Mouse (Mus musculus) activated CD4-positive, CD25-positive, alpha-beta regulatory T cell, adult 4 months (primary cell): ENCODE results near the gene Iqgap2. TPM values are rescaled to one million over a fixed set of nuclear protein-coding genes. Genes with fewer than 3 reads are reported as not detected.
A peak's percentile ranks its signal among the peaks of the same experiment; 100 is the strongest.

Experiments
- ATAC-seq: one replicate; pipeline ENCODE4 v1.8.0; 2017
- polyA plus RNA-seq, 2 experiments: library from polyadenylated mRNA; unstranded; fragments of 100-300 nt; shearing (Covaris generic); gene quantifications; one replicate each; pipeline ENCODE4 v1.2.1; 2017

Iqgap2 gene
- polyA plus RNA-seq, 2 experiments from 2014 or later, result 16.6 to 17.1 TPM

DNA sequence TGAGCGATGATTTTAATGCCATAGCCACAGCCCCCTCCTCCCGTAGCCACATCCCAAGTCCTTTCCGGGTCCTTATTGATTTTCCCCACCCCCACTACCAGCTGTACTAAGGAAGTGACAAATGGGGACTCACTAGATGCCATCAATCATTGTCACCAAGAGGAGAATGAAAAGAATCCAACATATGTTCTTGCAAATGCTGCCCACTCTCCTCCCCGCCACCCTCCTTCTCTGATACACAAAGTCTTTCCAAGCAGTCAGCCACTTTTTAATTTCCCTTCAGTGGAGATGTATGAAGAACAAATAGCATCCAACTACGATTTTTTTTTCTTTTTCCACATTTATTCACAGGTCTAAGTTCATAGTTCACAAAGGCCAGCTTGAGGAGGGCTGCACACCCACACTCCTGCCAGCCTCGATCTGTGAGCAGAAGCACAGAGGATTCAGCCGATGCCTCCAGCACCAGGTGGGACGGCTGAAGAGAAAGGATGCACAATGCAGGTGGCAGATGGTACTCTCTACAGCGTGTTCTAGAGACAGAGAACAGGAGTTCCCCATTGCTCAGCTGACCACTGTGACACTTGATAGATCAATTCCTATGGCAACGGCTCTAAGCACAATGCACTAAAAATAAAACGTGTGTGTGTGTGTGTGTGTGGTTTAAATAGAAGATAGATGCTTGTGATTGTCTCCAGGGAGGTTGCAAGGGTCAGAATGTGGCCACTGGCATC lies 116.6 kb downstream of the Iqgap2 start:
- ATAC-seq, result no peak

DNA sequence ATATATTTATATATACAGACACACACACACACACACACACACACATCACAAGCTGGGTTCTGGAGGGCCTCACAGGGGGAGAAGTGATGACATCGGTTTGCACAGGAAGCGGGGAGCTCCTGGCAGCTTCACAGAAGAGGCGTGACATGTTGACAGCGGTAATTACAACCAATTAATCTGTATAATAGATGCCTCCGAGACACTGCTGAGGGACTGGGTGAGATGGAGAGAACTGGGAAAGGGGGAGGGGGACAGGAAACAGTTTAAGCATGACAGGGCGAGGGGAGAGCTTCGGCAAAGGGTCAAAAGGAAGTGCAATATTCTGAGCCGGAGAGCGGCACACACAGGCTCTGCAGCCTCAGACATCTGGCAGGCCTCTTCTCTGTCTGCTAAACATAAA lies 126.7 kb downstream of the Iqgap2 start:
- ATAC-seq, result peak; percentile 95

DNA sequence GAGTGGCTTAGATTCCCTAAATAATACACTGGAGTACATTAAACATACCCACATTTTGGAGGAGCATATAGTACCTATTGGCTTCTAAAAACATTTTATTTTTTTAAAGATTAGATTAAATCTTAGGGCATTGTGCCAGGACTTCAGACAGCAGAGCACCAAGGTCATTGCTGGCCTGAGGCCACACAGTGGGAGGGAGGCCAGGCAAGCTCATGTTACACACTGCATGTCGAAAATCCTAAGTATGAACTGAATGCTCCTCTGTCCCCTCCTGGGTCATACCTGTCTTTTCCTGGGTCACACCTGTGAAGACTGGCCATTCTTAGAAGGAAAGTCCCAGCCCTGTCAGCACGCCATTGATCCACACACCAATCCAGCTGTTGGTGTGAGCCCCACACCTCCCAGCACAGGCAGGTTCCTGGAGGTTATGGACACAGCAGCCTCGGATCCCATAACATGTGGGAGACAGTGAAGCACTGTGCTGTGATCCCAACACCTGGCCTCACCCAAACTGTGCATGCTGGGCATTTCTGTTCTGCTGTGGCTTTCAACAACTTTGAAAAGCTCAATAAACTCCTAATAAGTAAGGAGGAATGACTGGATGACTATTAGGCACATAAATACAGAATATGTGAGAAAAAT lies 127.7 kb downstream of the Iqgap2 start:
- ATAC-seq, result no peak

DNA sequence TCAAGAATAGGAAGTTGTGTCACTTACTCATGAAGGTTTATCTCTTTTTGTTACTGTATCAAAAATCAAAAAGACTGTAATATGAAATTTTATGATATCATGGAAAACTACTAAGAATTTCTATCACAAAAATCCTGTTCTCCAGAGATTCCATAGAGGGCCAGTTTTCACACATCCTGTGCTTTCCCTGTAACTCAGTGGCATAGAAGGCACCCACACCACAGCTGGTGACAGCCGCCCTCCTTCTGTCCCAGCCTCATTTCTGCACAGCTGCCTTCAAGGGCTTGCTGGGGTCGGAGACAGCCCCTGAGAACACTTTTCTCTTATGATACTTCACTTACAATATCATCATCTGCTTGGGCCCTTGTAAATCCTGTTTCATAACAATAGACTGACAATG lies 131.9 kb downstream of the Iqgap2 start:
- ATAC-seq, result no peak

DNA sequence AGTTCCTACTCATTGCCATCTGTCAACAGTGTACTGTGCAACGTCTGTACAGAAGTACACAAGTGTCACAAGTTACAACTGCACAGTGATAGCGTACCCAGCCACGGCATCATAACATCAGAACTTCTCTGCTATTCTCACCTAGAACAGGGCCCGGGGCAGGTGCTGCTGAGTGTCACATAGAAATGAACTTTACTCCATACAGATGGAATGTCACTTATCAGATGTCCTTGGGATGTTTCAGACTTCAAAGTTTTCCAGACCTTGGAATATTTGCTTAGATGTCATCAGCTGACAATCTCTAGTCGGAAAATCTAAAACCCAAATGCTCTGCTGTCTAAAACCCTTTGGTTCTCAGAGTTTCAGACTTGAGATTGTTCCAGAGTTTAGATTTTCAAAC lies 137.4 kb downstream of the Iqgap2 start:
- no peak for ATAC-seq

DNA sequence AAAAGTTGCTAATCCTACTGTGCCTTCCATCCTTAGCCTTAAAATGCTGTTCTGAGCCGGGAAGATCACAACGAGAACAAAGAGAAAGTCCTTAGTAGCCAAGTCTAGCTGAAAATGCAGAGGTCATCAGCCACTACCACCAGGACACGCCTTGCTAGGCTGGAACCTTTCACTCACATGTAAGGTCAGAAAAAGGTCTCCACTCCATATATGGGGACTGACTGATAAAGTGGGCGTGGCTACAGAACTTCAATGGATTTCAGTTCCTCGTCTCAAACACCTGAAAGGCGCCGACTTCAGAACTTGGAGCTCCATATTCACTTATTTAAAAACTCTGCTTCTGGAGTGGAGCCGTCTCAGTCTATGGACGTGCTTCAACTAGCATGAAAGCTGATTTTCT lies 139.3 kb downstream of the Iqgap2 start:
- ATAC-seq, result no peak

DNA sequence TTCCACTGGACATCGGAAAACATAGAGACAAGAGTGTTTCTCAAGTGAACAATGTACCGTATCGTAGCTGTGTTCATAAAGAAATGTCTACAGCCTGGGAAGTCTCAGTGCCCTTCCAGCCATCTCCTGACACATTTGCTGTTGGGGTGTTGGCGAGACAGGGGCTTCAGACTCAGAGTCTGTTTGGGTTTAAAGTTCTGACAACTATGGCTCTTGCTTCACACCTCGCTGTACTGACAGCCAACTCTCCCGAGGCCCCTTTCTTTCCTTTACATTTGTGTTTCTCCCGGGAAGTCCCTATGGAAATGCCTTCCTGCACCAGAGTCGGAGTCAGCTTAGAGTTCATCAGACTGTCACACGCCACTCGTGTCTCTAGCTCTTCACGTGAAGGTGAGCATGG lies 144.2 kb downstream of the Iqgap2 start:
- no peak for ATAC-seq

DNA sequence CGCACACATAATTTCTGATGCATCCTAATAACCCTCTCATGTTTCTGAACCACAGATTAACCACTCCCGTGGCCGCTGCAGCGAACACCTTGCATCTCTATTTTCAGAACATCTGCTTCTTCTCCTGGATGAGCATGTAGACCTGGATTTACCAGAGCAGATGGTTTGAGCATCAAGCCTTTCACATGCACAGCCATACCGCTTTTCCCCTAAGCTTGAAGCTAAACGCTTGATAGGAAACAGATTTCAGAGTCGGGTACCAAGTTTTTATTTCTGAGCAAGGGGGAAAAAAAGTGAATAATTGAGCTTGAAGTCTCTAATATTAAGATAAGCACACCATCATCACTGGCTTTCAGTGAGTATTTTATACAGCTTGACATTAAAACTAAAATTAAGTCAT lies 144.6 kb downstream of the Iqgap2 start:
- ATAC-seq, result no peak

DNA sequence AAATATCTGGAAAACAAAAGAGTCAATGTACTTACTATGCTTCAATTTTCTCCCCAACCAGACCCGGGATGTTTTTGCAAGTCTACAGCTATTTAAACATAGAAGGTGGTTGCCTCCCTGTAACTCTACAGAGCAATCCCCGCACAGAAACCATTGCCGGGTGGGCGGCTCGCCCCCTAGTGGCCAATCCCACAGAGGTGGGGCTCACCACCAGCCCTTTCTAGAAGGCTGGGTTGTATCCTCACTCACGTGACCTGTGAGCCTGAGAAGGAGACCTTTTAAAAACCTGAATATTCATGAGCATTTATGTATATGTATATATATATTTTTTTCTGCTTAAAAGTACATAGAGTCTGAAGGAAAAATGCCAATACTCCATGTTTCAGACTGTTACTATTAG lies 145.2 kb downstream of the Iqgap2 start:
- ATAC-seq, result no peak

DNA sequence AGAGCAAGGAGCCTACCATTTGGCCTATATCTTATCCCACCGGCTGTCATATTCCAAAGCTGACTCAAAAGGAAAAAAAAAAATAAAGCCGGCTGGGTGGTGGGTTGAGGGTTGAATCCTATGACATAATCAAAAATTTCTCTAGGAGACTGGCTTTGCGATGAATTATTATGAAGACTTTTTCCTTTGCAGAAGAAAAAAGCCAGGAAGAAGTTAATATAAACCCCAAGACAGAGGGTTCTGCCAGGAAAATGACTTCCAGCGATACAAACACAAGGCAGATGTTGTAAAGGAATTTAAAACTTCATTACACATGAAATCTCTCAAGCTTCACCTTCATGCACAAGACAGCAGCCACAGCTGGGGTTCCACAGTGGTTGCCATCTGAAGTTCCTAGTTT lies 146.3 kb downstream of the Iqgap2 start:
- ATAC-seq, result no peak

DNA sequence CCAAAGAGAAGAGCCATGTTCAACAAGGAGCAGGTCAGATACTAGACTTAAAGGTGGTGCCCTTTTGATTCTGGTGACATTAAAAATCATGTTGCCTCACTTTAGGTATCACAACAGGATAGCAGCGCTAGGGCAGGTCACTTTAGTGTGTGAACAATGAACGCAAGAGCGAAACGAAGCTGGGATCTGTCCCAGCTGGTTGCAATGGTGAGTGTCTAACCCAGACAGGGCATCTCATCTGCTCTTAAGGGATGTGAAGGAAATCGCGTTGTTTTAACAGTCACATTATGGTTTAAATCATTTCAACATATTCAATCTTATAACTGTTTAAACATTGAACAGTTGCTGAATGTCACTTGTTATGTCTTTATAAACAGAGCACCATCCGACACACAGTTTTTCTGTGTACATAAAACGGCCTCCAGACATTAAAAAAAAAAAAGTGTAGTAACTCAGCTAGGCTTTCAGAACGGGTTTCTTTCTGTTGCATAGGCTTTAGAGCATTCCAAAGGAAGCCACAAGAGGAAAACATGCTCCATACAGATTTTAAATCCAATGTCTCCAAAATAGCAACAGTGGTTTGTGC lies 148.7 kb downstream of the Iqgap2 start:
- ATAC-seq, result no peak

DNA sequence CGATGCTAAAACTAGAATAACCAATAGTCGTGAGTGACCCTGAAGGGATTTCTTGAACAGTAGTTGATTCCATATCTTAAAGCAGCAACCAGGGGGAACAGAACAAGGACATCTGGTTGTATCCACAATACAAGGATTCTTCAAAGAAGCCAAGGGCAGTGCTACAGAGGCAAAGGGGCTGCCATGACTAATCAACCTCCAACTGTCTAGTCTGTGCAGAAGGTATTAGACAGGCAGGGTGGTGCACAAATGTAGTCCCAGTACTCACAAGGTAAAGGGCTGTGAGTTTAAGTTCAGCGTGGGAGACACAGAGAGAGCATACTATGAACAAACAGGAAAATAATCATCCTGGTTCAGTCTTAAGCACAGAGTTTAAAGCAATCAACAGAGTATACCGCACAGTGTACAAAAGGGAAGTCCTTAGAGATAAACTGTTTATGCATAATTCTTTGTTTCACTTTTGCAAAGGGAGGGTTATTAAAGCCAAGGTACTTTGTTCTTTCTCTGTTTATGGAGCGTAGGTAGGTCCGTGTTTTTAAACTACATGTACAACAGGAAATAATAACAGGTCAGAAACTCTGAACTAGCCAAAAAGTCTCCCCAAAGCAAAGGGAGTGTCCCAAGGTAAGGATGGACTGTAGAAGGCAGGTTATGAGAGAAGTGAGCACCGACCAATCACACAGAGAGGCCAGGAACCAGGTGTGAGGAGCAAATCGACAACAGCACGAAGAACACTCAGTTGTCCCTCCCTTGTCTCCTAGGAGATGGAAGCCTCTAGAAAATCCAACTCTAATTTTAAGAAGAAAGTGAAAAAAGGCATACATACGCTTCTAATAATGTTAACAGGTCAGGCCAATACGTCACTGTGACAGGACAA lies 149.7 kb downstream of the Iqgap2 start:
- peak; percentile 85 for ATAC-seq

DNA sequence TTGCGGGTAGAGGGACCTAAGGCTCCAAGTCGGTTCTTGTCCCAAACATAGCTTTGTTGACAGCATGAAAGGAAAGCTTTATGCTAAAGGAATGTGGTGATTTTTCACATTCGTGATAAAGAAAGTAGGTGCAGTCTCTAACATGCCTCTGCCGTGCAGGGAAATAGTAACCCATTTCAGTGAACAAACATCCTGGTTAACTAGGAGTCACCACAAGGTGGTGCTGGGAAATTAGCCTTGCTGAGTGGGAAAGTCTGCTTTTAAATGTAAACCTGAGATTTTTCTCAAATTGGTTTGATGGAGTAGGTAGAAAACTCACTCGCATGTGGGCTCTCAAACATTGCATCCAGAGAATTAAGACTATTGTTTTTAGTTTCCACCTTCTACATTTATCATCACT lies 152.1 kb downstream of the Iqgap2 start:
- ATAC-seq, result no peak

DNA sequence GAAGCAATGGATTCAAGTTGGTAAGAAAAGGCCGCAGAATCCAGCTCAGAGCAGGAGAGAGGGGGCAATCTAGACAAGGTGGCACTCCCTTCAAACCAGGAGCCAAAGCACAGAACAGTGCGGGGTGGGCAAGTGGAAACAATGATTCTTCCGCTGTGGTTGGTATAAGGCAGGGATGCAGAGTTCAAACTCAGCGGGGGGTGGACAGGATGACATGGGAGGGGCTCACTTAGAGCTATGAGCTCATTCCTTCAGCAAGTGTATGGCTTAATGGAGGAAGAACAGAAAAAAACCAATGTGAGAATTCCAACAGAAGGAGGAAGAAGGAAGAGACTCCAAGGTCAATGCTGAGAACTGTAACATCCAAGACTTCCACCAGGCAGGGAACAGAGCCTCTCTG lies 161.2 kb downstream of the Iqgap2 start:
- no peak for ATAC-seq

DNA sequence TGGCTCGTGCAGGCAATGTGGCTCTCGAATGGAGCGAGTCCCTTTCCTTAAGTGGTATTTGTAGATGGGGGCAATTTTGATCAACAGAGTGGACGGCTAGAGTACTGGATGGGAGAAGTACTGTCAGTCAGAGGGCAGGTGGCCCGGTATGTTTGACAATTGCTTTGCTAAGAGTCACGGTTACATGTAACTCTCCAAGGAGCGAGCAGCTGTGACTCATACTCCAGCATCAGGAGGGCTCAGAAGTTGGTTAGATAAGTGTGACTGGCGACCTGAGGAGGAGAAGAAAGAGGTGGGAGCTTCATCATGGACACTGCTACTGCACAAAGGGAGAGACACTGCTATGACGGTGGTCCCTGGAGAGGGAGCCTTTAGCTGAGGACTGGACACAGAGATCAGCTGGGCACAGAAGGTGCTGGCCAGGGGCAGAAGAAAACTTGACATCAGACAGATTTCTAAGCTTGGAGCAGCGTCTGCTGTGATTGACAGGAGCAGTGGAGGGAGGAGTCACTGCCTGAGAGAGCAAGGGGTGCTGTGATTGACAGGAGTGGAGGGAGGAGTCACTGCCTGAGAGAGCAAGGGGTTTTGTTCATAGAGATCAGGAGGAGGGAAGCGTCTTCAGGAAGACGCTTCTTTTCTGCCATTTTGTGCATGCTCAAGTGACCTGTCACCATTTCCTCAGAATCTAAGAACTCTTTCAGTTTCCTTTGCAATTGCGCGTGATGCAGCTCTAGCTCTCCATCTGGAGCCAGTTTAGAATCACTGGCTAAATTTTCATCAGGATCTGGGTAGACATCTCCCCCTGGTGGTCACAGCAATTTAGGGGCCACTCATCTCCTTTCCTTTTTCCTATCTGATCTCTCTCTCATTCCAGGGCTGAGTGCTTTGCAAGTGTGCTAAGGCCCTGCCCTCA lies 172.1 kb downstream of the Iqgap2 start:
- peak; percentile 87 for ATAC-seq

DNA sequence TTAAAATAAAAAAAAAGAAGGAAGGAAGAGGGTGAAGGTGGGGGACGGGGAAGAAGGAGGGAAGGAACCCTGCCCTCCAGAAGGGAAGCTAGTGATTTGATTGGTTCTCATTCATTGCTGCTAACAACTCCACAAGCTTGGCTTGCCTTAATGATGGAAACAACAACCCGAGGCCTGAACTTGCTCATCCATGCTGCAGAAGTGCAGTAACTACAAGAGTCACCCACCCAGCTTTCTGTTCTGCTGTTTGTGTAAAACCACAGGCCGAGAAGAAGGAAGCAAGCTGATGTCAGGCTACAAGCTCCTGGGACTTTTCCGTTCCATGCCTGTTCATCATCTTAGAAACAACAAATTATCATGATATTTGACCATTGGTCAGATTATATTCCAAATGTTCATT lies 176.4 kb downstream of the Iqgap2 start:
- ATAC-seq, result no peak

DNA sequence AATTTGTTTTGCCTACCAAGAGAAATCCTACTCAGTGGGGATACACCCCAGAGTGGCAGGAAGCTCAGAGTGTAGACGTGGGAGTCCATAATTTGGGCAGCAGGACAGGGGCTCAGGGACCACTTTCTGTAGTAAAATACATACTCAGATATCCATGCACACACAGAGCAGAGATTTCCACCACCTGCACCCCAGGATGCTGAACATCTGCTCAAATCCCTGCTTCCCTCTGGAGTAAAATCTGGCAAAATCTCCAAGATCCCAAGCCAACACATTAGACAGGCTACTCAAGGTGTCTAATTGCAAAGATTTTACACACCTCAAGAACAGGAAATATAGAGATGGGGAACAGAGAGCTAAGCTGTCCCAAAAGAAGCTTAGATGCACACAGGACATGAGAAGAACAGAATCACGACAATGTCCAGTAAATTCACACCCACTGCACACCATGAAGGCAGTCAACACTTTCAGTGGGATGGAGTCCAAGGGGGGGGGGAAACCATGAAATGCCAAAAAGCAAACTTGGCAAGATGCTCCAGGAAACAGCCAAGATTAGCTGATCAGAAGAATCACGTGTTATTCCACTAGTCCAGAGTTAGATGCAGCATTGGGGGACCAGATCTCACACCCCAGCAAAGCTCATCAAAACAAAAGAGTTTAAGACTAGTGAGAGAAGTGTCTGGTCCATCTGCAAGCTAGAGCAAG lies 177.3 kb downstream of the Iqgap2 start:
- no peak for ATAC-seq

DNA sequence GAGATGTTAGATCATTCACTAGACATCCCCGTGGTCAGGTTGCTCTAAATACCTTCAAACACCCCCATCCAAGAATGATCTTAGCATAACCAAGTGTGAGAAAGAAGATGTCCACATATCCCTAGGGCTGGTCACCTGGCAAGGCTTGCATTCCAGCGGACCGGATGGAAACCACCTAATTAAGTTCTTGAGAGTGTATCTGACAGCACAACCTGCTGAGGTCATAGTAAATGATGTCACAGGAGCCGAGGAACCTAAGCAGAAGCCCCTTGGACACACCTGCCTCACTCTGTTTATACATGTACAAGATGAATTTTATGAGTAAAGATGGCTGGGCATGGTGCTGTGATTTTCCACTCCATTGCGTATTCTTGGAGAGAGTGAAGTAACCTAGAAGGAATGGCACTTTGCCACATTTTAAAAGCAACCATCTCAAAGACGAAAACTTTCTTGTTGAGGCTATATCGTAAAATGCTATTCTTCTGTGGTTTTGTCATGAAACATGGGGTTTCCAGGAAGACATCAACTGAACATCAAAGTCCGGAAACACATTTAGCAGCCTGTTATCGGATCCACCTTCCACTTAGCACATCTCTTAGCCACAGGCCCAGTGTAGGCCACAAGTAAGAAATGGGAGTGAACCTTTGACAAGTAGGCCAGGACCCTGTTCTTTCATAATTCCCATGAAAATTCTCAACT lies 179.0 kb downstream of the Iqgap2 start:
- peak; percentile 91 for ATAC-seq

DNA sequence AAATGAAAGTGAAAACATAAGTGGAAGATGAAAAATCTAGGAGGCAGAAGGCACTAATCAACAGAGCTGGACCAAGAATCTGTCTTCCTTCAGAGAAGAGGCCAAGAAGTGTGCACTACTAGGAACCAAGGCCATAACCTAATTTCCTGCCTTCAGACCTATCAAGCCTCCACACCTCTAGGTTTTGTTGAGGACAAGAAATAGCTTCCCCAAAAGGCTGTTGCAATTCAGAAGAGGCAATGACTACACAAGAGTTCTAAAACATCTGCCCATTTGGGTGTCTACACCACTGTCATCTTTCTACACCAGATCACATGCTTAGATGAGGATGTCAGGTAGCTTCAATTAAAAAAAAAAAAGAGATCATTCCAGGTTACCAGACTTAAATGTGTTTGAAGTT lies 179.7 kb downstream of the Iqgap2 start:
- no peak for ATAC-seq

DNA sequence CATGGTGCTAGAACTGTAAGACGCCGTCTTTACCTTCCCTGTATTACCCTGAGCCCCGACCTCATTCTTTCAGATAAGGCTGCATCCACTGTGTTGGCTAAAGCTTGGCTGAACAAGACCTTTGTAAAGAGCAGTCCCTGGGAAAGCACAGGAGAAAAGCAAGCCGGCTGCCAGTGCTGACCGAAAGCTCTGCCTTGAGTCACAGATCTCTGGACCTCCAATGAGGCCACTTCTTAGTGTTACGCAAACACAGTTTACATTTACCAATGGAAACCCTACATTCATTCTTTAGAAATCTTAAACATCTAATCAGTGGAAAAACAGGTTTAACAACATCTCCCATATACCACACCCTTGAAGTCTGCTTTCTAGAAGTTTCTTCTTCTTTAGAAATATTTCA lies 186.1 kb downstream of the Iqgap2 start:
- no peak for ATAC-seq

DNA sequence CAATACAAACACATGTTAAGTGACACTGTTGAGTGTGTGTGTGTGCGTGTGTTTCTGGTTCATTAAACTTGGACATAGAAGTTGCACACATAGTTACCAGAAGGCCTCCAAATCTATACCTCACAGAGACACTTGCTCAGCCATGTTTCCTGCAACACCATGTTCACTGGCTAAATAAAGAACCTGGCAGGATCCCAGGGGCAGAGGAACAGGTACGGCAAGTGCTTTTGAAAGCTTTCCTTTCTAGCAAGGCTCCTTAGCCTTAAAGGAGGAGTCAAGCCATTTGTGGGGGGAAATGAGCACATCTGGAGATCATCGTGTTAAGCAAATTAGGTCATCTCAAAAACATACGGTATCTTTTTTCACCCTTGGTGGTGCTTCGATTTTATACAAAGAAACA lies 188.3 kb downstream of the Iqgap2 start:
- no peak for ATAC-seq
